In the genomic region with DNA sequence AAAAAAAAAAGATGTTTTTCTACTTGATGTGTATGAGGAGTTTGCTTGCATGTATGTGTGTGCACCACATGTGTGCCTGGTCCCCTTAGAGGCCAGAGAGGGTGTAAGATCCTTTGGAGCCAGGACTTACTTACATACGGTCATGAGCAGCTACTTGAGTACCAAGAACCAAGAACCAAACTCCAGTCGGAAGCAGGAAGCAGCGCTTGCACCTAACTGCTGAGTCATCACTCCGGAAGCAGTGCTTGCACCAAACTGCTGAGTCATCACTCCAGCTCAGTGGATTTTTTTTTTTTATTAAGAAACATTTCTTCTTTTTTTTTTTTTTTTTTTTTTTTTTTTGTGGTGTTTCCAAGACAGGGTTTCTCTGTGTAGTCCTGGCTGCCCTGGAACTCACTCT, we compare ENCODE assay signal across 9 mouse cellular contexts. TPM values are rescaled to one million over a fixed set of nuclear protein-coding genes. Genes with fewer than 3 reads are reported as not detected.
DNase-seq lines count a peak whose midpoint lies in the region; ATAC-seq lines count a peak whose summit lies in the region.
"Had no signal": no experiment of that assay in that cellular context is flagged by ENCODE, and none has a peak within 500 bp of the region (broad histone marks: within the 10 kb centered on the region; RNA-seq: fewer than 3 reads in every experiment).

No protein-coding gene starts in this region.

- H3K4me3 ChIP-seq in limb, embryonic 11.5 days (ENCODE audit: low read depth, low read length): no peak overlapping the region
- no peak overlapping the region for H3K4me3 ChIP-seq in limb, embryonic 10.5 days
- H3K4me3 ChIP-seq: neural tube, embryonic 13.5 days had no signal

- no peaks in the 10 kb centered on the region for H3K9me3 ChIP-seq in limb, embryonic 11.5 days (ENCODE audit: control insufficient read depth, low read length)
- no peaks in the 10 kb centered on the region for H3K9me3 ChIP-seq in limb, embryonic 10.5 days (replicated peaks)
- H3K9me3 ChIP-seq: neural tube, embryonic 13.5 days had no signal

- ATAC-seq in limb, embryonic 11.5 days (ENCODE audit: insufficient number of reproducible peaks, low FRiP score, low TSS enrichment, low read depth): no peak
- peak; percentile 42; the same call in 1 of the 2 replicates for ATAC-seq in erythroid progenitor cell, adult 5-6 weeks (replicated peaks; ENCODE audit: low FRiP score, poor library complexity, severe bottlenecking)
- ATAC-seq in megakaryocyte progenitor cell, adult 5-6 weeks (replicated peaks; ENCODE audit: poor library complexity): peak; percentile 92

- H3K36me3 ChIP-seq in limb, embryonic 11.5 days (ENCODE audit: control insufficient read depth, insufficient read depth, low read length): no peaks in the 10 kb centered on the region
- H3K36me3 ChIP-seq in limb, embryonic 10.5 days: no peaks in the 10 kb centered on the region
- H3K36me3 ChIP-seq: neural tube, embryonic 13.5 days had no signal

- WGBS in limb, embryonic 11.5 days: 77% methylated on average over 4 of the region's 4 CpGs
- 81% methylated on average over 4 of the region's 4 CpGs for whole genome bisulfite sequencing in limb, embryonic 10.5 days

- 0 out of 2 replicates have a peak, but pooled peaks cover 6% of the 10 kb centered on the region for H3K4me1 ChIP-seq in limb, embryonic 11.5 days (ENCODE audit: control insufficient read depth, insufficient read depth, low read length)
- H3K4me1 ChIP-seq in limb, embryonic 10.5 days: peaks cover 9% of the 10 kb centered on the region

- no peak overlapping the region for H3K9ac ChIP-seq in limb, embryonic 11.5 days (ENCODE audit: low read length)
- H3K9ac ChIP-seq: neural tube, embryonic 13.5 days had no signal

- peak; percentile 36 for DNase-seq in limb, embryonic 11.5 days (ENCODE audit: low spot score)
- no peak for DNase-seq in limb, embryonic 10.5 days (ENCODE audit: low spot score)
- peak; percentile 18 for DNase-seq in MN1 (ENCODE audit: low spot score)
- DNase-seq in cerebellum, postnatal 14 days: no peak
- no peak for DNase-seq in layer of hippocampus, postnatal 14 days (ENCODE audit: low spot score in 2 of 2)
- no peak for DNase-seq in thymus, adult 18-20 months

- no peak overlapping the region for H3K4me2 ChIP-seq in limb, embryonic 11.5 days (ENCODE audit: low read depth, severe bottlenecking)
- H3K4me2 ChIP-seq: neural tube, embryonic 13.5 days had no signal

- no peak overlapping the region for H3K27ac ChIP-seq in limb, embryonic 11.5 days (replicated peaks; ENCODE audit: low read depth, low read length)
- no peak overlapping the region for H3K27ac ChIP-seq in limb, embryonic 10.5 days
- H3K27ac ChIP-seq: neural tube, embryonic 13.5 days had no signal

- no peaks in the 10 kb centered on the region for H3K27me3 ChIP-seq in limb, embryonic 11.5 days (ENCODE audit: control insufficient read depth, insufficient read depth, low read length)
- no peaks in the 10 kb centered on the region for H3K27me3 ChIP-seq in limb, embryonic 10.5 days (ENCODE audit: low read depth, poor library complexity, severe bottlenecking)
- H3K27me3 ChIP-seq: neural tube, embryonic 13.5 days had no signal

RNA-seq across cellular contexts. Expression of a gene that starts 27.4 kb away (rescaled TPM):
- polyA plus RNA-seq in limb, embryonic 11.5 days (2014; fragmentation: Nextera tagmentation; extraction: Ambion mirVana): 0.03 and 0.07 TPM in 2 replicates
- 0.15 and 0.18 TPM in 2 replicates for polyA plus RNA-seq in limb, embryonic 10.5 days (2016; fragmentation: Nextera tagmentation; extraction: Ambion mirVana)
- not detected in 2 replicates for total RNA-seq in erythroid progenitor cell, adult 5-6 weeks (2015; ENCODE audit: low replicate concordance)
- total RNA-seq in erythroid progenitor cell, adult 5-6 weeks (2017; ENCODE audit: low replicate concordance): not detected in 2 replicates
- not detected in 2 replicates for total RNA-seq in megakaryocyte progenitor cell, adult 5-6 weeks (2015)
- total RNA-seq in megakaryocyte progenitor cell, adult 5-6 weeks (2017): under 0.01 TPM in 1 of 2 replicates, not detected in the other
- total RNA-seq in layer of hippocampus, postnatal 14 days (2021): 1 to 10 TPM in 1 of 2 experiments, under 1 TPM in 1; 0.67 to 1.2 TPM

RNA-seq across cellular contexts. Expression of a gene that starts 33.7 kb away (rescaled TPM):
- polyA plus RNA-seq in limb, embryonic 11.5 days (2014; fragmentation: Nextera tagmentation; extraction: Ambion mirVana): 17.4 and 20.7 TPM in 2 replicates
- 16.1 and 16.8 TPM in 2 replicates for polyA plus RNA-seq in limb, embryonic 10.5 days (2016; fragmentation: Nextera tagmentation; extraction: Ambion mirVana)
- total RNA-seq in erythroid progenitor cell, adult 5-6 weeks (2015; ENCODE audit: low replicate concordance): 9.4 TPM in 1 of 2 replicates, not detected in the other
- 0.51 and 4.5 TPM in 2 replicates for total RNA-seq in erythroid progenitor cell, adult 5-6 weeks (2017; ENCODE audit: low replicate concordance)
- 6.8 and 8.9 TPM in 2 replicates for total RNA-seq in megakaryocyte progenitor cell, adult 5-6 weeks (2015)
- 4.6 and 5.2 TPM in 2 replicates for total RNA-seq in megakaryocyte progenitor cell, adult 5-6 weeks (2017)
- total RNA-seq in layer of hippocampus, postnatal 14 days (2021): 10 to 100 TPM; 23.7 to 29.8 TPM

RNA-seq across cellular contexts. Expression of a gene that starts 56.7 kb away (rescaled TPM):
- 2.7 and 3.5 TPM in 2 replicates for polyA plus RNA-seq in limb, embryonic 11.5 days (2014; fragmentation: Nextera tagmentation; extraction: Ambion mirVana)
- 0.30 and 1.1 TPM in 2 replicates for polyA plus RNA-seq in limb, embryonic 10.5 days (2016; fragmentation: Nextera tagmentation; extraction: Ambion mirVana)
- not detected in 2 replicates for total RNA-seq in erythroid progenitor cell, adult 5-6 weeks (2015; ENCODE audit: low replicate concordance)
- not detected in 2 replicates for total RNA-seq in erythroid progenitor cell, adult 5-6 weeks (2017; ENCODE audit: low replicate concordance)
- total RNA-seq in megakaryocyte progenitor cell, adult 5-6 weeks (2015): not detected in 2 replicates
- 0.07 TPM in 1 of 2 replicates, not detected in the other for total RNA-seq in megakaryocyte progenitor cell, adult 5-6 weeks (2017)
- under 1 TPM; 0.43 to 0.78 TPM for total RNA-seq in layer of hippocampus, postnatal 14 days (2021)

Comparison
In these comparisons a context has a peak if more than half of its experiments do, and no peak if none do; other contexts are left out.
1. DNase-seq: peak in limb, embryonic 11.5 days (single experiment) and MN1 (single experiment); none in limb, embryonic 10.5 days (single experiment), cerebellum, postnatal 14 days (0 of 2), layer of hippocampus, postnatal 14 days (0 of 2) and thymus, adult 18-20 months (0 of 2).